Mouse (Mus musculus) heart, embryonic 16.5 days (tissue): ENCODE data around the gene Ankib1. TPM values are rescaled to one million over a fixed set of nuclear protein-coding genes. Genes with fewer than 3 reads are reported as not detected.

Experiments
- ATAC-seq: fragments of 200-750 bp; cut with Nextera tagmentation; replicated peaks from 2 replicates; pipeline ENCODE4 v1.8.0; 2017; ENCODE audit warnings: moderate number of reproducible peaks; ENCODE audit not compliant: insufficient read depth, low FRiP score; ENCODE audit errors: extremely low read depth
- H3K27ac ChIP-seq: fragments of 300-500 bp; sonication (generic); 2 replicates; pipeline ENCODE4 v1.5.1; 2014; ENCODE audit warnings: mild to moderate bottlenecking, low read length, control low read depth, moderate library complexity
- H3K27me3 ChIP-seq: fragments of 300-500 bp; sonication (generic); 2 replicates; pipeline ENCODE4 v1.6.1; 2014; ENCODE audit warnings: low read length, mixed read lengths; ENCODE audit not compliant: control insufficient read depth, insufficient read depth
- H3K36me3 ChIP-seq: fragments of 300-500 bp; sonication (generic); 2 replicates; pipeline ENCODE4 v1.6.1; 2014; ENCODE audit not compliant: control insufficient read depth, insufficient read depth
- H3K4me1 ChIP-seq: fragments of 300-500 bp; sonication (generic); 2 replicates; pipeline ENCODE4 v1.6.1; 2014; ENCODE audit warnings: low read length, mixed read lengths; ENCODE audit not compliant: control insufficient read depth, insufficient read depth
- H3K4me2 ChIP-seq: fragments of 300-500 bp; sonication (generic); 2 replicates; pipeline ENCODE4 v1.6.1; 2014; ENCODE audit warnings: low read depth, mild to moderate bottlenecking, control low read depth, low read length
- H3K4me3 ChIP-seq: fragments of 300-500 bp; sonication (generic); 2 replicates; pipeline ENCODE4 v1.5.1; 2014; ENCODE audit warnings: mild to moderate bottlenecking, control low read depth, low read length
- H3K9ac ChIP-seq: fragments of 300-500 bp; sonication (generic); 2 replicates; pipeline ENCODE4 v1.6.1; 2014; ENCODE audit warnings: low read length, control low read depth
- H3K9me3 ChIP-seq: fragments of 300-500 bp; sonication (generic); replicated peaks from 2 replicates; pipeline ENCODE4 v1.6.1; 2016; ENCODE audit warnings: low read length; ENCODE audit not compliant: control insufficient read depth
- WGBS: fragments of 180-500 bp; shearing (Covaris S2); extraction: QIAGEN DNeasy Blood & Tissue Kit; methylation state at CpG from one replicate; pipeline ENCODE4 v1.1.7; 2014; 5-methylcytosine and 5-hydroxymethylcytosine counted together
- polyA plus RNA-seq: library from polyadenylated mRNA; unstranded; fragments of >200 nt; fragmentation: Nextera tagmentation; extraction: Ambion mirVana; gene quantifications from 2 replicates; pipeline ENCODE4 v1.2.1, GENCODE M21; 2015

The Ankib1 gene
- 4.6 and 5.9 TPM in 2 replicates for polyA plus RNA-seq

DNA sequence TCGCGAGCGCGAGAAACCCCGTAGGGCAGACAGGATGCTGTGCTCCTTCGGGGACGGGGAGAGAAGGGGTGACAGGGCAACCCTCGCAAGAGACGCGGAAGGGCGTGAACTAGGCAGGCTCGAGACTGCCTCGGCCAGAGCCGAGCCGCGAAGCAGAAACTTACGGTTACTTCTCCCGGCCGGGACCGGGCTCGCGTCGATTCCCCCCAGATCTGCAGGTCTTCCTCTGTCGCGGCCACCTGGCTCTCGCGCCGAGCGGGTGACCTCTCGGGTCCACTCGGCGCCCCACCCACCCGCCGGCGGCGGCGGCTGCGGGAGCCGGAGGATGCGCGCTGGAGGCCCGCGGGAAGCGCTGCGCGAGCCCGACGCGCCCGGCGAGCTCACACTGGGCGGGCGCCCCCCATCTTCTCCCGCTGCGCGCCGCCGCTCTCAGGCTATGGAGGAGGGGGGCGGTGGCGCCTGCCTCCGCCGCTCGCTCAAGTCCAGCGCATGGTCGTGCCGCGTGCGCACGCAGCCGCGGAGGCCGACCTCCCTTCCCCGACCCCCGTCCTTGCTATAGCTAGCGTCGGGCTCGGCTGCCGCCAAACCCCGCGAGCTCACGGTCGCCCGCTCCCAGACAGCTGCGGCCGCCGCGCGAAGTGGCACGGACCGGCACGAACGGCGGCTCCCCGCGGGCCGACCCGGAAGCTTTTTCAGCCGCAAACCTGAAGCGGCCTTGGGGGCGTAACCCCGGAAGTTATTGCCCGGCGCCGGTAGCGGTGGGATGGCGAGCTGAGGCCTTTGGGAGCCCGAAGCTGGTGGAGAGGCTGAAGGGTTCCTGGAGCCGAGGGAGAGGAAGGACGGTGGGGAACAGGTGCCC, at the start of gene Ankib1, which contains the start of gene Krit1:
TSS of gene Ankib1 (minus strand) at position 493 of the 859 bp plus-strand sequence.
TSS of gene Krit1 (plus strand) at position 752 of the 859 bp plus-strand sequence.
- H3K9ac ChIP-seq, result peak within 1 kb of the TSS; percentile 90
- H3K9me3 ChIP-seq, result no peaks in the 10 kb centered on the region
- ATAC-seq, result peak; percentile 92
- H3K27ac ChIP-seq, result peak within 1 kb of the TSS; percentile 76
- H3K4me1 ChIP-seq, result peaks cover 12% of the 10 kb centered on the region
- H3K27me3 ChIP-seq, result no peaks in the 10 kb centered on the region
- H3K4me3 ChIP-seq, result peak within 1 kb of the TSS; percentile 69
- peak within 1 kb of the TSS; percentile 97 for H3K4me2 ChIP-seq
- under 1% methylated on average over 105 of the region's 109 CpGs for WGBS
- H3K36me3 ChIP-seq, result 0 out of 2 replicates have a peak, but pooled peaks cover 3% of the 10 kb centered on the region

DNA sequence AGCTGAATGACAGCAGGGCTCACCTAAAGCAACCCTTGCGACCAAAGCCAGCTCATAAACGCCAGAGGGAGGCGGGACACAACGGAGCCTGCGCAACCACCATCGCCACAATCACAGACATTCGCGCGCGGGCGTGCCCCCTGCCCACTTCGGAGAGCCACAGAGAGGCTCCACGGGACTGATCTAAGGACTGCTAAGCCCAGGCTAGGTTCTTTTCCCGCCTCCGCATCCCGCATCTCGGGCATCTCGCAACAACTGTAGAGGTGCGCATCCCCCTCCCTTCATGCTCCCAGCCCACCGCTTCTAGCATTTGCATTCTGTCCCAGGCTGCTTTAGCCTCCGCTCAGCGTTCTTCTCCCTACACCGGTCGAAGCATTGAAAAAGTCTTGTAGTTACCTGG, 42.3 kb upstream of the Ankib1 start, which contains the start of gene Lrrd1:
TSS of gene Lrrd1 (plus strand) at position 148 of the 400 bp plus-strand sequence.
- H3K27ac ChIP-seq, result no peak within 1 kb of the TSS
- peak within 1 kb of the TSS; percentile 37 for H3K9ac ChIP-seq
- WGBS, result 9% methylated on average over 24 of the region's 24 CpGs
- peak within 1 kb of the TSS; percentile 47 for H3K4me3 ChIP-seq
- no peaks in the 10 kb centered on the region for H3K4me1 ChIP-seq
- no peaks in the 10 kb centered on the region for H3K9me3 ChIP-seq
- peaks cover 6% of the 10 kb centered on the region; the same call in 1 of the 2 replicates for H3K36me3 ChIP-seq
- peak within 1 kb of the TSS; percentile 70 for H3K4me2 ChIP-seq
- ATAC-seq, result no peak
- no peaks in the 10 kb centered on the region for H3K27me3 ChIP-seq

- Histone ChIP-seq H3K9me3 (peaks cover 8% of the 10 kb centered on the region), H3K4me2 (no peak overlapping the region), H3K27ac (no peak overlapping the region), H3K4me1 (no peaks in the 10 kb centered on the region), H3K36me3 (peaks cover 37% of the 10 kb centered on the region), H3K9ac (no peak overlapping the region), H3K27me3 (no peaks in the 10 kb centered on the region), H3K4me3 (no peak overlapping the region)
- no peak for ATAC-seq
- 60% methylated on average over 1 of the region's 1 CpGs for WGBS
Observed at GRCm38 (mm10) chr5:3834107-3834506, 31.4 kb upstream of the Ankib1 start.

GRCm38 (mm10) chr5:3808472-3808871, 5.7 kb upstream of the Ankib1 start:
- 91% methylated on average over 1 of the region's 1 CpGs for WGBS
- no peak for ATAC-seq

DNA sequence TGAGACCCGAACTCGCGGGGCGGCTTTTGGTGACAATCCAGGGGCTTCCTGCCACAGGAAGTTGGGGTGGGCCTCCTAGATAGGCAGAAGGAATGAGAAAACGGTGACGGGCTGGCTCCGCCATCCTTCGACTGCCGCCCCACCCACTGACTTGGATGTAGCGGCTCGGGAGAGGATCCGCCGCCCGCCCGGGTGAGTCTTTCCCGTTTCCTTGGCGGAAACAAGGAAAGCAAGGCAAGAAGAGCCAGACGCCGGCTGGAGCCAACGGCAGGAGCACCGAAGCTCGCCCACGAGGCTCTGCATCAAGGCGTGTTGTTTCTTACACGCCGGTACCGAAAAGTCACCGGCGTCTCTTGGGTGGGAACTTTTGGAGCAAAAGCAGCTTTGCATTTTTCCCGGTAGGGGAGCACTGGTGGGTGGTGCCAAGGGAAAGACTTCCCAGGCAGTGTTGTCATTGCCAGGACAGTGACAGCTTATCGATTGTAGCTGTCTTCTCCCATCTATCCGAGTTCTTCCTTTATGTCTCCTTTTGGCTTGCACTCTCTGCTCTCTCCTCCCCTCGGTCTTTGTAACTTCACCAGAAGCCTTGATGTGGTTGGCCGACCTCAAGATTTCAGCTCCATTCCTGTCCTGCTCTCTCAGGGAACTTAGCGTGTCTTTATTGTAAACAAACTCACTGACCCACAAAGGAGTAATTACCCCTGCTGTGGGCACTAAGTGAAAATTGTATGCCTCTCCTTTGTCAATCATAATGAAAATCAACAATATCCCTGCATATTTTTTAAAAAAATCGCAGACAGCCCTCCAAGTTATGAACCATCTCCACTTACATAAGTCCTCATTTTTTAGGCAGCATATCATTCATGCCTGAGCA, 804 bp upstream of the Ankib1 start:
- H3K9ac ChIP-seq, result peak overlapping the region; percentile 90
- peak overlapping the region; percentile 76 for H3K27ac ChIP-seq
- ATAC-seq, result peak; percentile 56
- under 1% methylated on average over 36 of the region's 36 CpGs for WGBS
- peak overlapping the region; percentile 97 for H3K4me2 ChIP-seq
- H3K36me3 ChIP-seq, result peaks cover 5% of the 10 kb centered on the region; the same call in 1 of the 2 replicates
- H3K27me3 ChIP-seq, result no peaks in the 10 kb centered on the region
- peak overlapping the region; percentile 69 for H3K4me3 ChIP-seq
- no peaks in the 10 kb centered on the region for H3K9me3 ChIP-seq
- H3K4me1 ChIP-seq, result peaks cover 12% of the 10 kb centered on the region

More at GRCm38 (mm10) chr5:3808472-3808871, 5.7 kb upstream of the Ankib1 start:
- H3K4me2 ChIP-seq, result no peak overlapping the region
- H3K4me3 ChIP-seq, result no peak overlapping the region
- peaks cover 5% of the 10 kb centered on the region for H3K4me1 ChIP-seq
- H3K27me3 ChIP-seq, result no peaks in the 10 kb centered on the region
- no peak overlapping the region for H3K9ac ChIP-seq
- no peaks in the 10 kb centered on the region for H3K9me3 ChIP-seq
- H3K36me3 ChIP-seq, result peaks cover 16% of the 10 kb centered on the region
- no peak overlapping the region for H3K27ac ChIP-seq

DNA sequence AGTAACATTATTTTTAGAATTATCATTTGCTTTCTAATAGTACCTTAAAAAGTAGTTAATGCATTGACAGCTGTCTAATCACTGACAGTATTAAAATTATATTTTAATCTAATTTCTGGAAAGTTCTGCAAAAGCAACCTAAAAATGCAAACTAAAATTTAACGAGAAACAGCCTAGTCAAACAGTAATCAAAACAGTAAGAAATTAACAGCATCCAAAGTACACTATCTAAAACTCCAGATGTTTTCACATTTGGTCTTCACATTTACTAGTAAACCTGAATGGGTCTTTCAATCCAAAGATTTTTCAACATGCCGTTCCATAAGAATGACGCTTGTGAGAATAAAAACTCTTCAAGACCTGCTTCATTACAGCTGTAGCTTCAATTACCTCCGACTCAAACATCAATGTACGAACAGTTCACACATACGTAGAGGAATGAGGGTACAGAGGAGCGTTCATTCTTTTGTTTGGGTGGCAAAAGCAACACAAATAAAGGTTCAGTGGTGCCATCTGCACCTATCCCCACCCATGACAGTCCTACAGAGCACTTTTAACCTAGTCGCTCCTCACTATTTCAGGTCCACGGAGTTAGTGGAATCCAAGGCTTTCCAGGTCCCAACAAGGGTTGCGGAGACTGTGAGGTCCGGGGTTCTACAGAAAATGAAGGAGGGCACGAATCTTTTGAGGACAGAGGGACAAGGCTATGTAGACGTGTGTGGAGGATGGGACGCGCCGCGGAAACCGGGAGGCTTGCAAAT, 873 bp downstream of the Ankib1 start:
- peaks cover 12% of the 10 kb centered on the region for H3K4me1 ChIP-seq
- peak overlapping the region; percentile 97 for H3K4me2 ChIP-seq
- H3K27me3 ChIP-seq, result no peaks in the 10 kb centered on the region
- no peaks in the 10 kb centered on the region for H3K36me3 ChIP-seq
- H3K4me3 ChIP-seq, result peak overlapping the region; percentile 69
- 0 out of 2 replicates have a peak, but pooled peaks have one; percentile 1 for ATAC-seq
- WGBS, result 5% methylated on average over 18 of the region's 18 CpGs
- H3K27ac ChIP-seq, result peak overlapping the region; percentile 76
- no peaks in the 10 kb centered on the region for H3K9me3 ChIP-seq
- peak overlapping the region; percentile 90 for H3K9ac ChIP-seq

- 71% methylated on average over 4 of the region's 4 CpGs for WGBS
- H3K9ac ChIP-seq, result no peak overlapping the region
- no peaks in the 10 kb centered on the region for H3K36me3 ChIP-seq
- H3K4me1 ChIP-seq, result peaks cover 12% of the 10 kb centered on the region
- H3K4me2 ChIP-seq, result no peak overlapping the region
- ATAC-seq, result no peak
- no peaks in the 10 kb centered on the region for H3K27me3 ChIP-seq
- no peak overlapping the region for H3K4me3 ChIP-seq
- no peak overlapping the region for H3K27ac ChIP-seq
- H3K9me3 ChIP-seq, result no peaks in the 10 kb centered on the region
Observed at GRCm38 (mm10) chr5:3800881-3801280, 1.8 kb downstream of the Ankib1 start.

DNA sequence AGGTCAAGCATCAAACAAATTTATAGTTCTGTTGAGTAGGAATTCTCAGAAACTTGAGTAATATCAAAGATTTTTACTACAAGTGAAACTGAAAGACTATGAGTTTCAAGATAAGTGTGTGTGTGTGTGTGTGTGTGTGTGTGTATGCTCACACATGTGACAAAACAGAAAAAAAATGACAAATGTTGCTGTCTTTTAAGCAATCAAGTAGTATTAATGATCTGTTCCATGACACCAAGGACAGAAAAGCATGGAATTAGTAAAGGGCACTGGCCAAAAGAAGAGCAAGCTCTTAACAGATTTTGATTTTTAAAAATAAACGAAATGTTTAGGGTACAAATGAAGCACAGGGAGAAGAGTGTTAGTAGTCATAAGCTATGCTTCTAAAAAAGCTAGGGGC, 2.7 kb downstream of the Ankib1 start:
- no peak overlapping the region for H3K4me2 ChIP-seq
- no peaks in the 10 kb centered on the region for H3K27me3 ChIP-seq
- H3K4me3 ChIP-seq, result no peak overlapping the region
- H3K27ac ChIP-seq, result no peak overlapping the region
- ATAC-seq, result no peak
- no peaks in the 10 kb centered on the region for H3K36me3 ChIP-seq
- WGBS, result 91% methylated on average over 1 of the region's 1 CpGs
- H3K9me3 ChIP-seq, result no peaks in the 10 kb centered on the region
- peaks cover 12% of the 10 kb centered on the region for H3K4me1 ChIP-seq
- no peak overlapping the region for H3K9ac ChIP-seq
